Mouse (Mus musculus) ES-E14 (cell line): ENCODE data around the gene Dmpk.

Source experiments
- CHD2 ChIP-seq: IDR thresholded peaks from 2 replicates; pipeline ENCODE4 v1.6.1; 2014; ENCODE audit warnings: mild to moderate bottlenecking, low read depth, low read length, inconsistent platforms
- HCFC1 ChIP-seq: IDR thresholded peaks from 2 replicates; pipeline ENCODE4 v1.6.1; 2012; ENCODE audit warnings: low read length, inconsistent platforms, borderline replicate concordance; ENCODE audit not compliant: insufficient read depth
- MAFK ChIP-seq: IDR thresholded peaks from 2 replicates; pipeline ENCODE4 v1.6.1; 2014; ENCODE audit warnings: mild to moderate bottlenecking, low read depth, low read length, inconsistent platforms; ENCODE audit not compliant: insufficient read depth
- ZC3H11A ChIP-seq: IDR thresholded peaks from 2 replicates; pipeline ENCODE4 v1.6.1; 2012; ENCODE audit warnings: low read depth, mild to moderate bottlenecking, inconsistent platforms, low read length, borderline replicate concordance

GRCm38 (mm10) chr7:19073504-19073903 is 10.1 kb upstream of the Dmpk start:
- no peak for TF ChIP-seq HCFC1
- TF ChIP-seq CHD2: no peak
- TF ChIP-seq ZC3H11A: no peak
- TF ChIP-seq MAFK: no peak
